Mouse (Mus musculus) C2C12 (cell line): Measurements from ENCODE around the gene Polr3b.

Experiments used
- CTCF ChIP-seq: IDR thresholded peaks from one replicate; pipeline ENCODE4 v1.5.1; 2011; ENCODE audit not compliant: control insufficient read depth, insufficient read depth, insufficient read length
- MAX ChIP-seq: IDR thresholded peaks from one replicate; pipeline ENCODE4 v1.6.1; 2011; ENCODE audit warnings: mild to moderate bottlenecking, control low read depth
- MYOG ChIP-seq: IDR thresholded peaks from one replicate; pipeline ENCODE4 v1.6.1; 2011; ENCODE audit not compliant: control insufficient read depth, insufficient read length; ENCODE audit errors: extremely low read depth

- TF ChIP-seq MAX (no peak), MYOG (no peak), CTCF (no peak)
Observed at GRCm38 (mm10) chr10:84677871-84678270, 55.8 kb downstream of the Polr3b start.
